Comparison of ENCODE assay signal across 25 mouse cellular contexts in genomic region chr11:46698278-46698655, GRCm38 (mm10). TPM values are rescaled to one million over a fixed set of nuclear protein-coding genes. Genes with fewer than 3 reads are reported as not detected.
"Had no signal": no experiment of that assay in that cellular context is flagged by ENCODE, and none has a peak within 500 bp of the region (broad histone marks: within the 10 kb centered on the region; RNA-seq: fewer than 3 reads in every experiment).

No protein-coding gene starts in this region.

- H3K4me1 ChIP-seq: limb, embryonic 10.5 days; limb, embryonic 13.5 days; liver, embryonic 13.5 days; midbrain, embryonic 12.5 days; midbrain, embryonic 15.5 days; neural tube, embryonic 12.5 days; neural tube, embryonic 15.5 days had no signal

- H3K36me3 ChIP-seq: limb, embryonic 10.5 days; limb, embryonic 13.5 days; liver, embryonic 13.5 days; midbrain, embryonic 12.5 days; midbrain, embryonic 15.5 days; neural tube, embryonic 12.5 days; neural tube, embryonic 15.5 days had no signal

- H3K9ac ChIP-seq: limb, embryonic 13.5 days; liver, embryonic 13.5 days; lung, embryonic 14.5 days; midbrain, embryonic 12.5 days; midbrain, embryonic 15.5 days; neural tube, embryonic 12.5 days; neural tube, embryonic 15.5 days had no signal

- DNase-seq: kidney, postnatal 4 days; liver, embryonic 13.5 days; lung, embryonic 14.5 days; right cerebral cortex, adult 18-20 months; right cerebral cortex, postnatal 14 days; right cerebral cortex, postnatal 4 days; thymus, adult 2 months; thymus, postnatal 14 days; thymus, postnatal 4 days had no signal

- H3K4me2 ChIP-seq: limb, embryonic 13.5 days; liver, embryonic 13.5 days; lung, embryonic 14.5 days; midbrain, embryonic 12.5 days; midbrain, embryonic 15.5 days; neural tube, embryonic 12.5 days; neural tube, embryonic 15.5 days had no signal

- H3K9me3 ChIP-seq: limb, embryonic 10.5 days; limb, embryonic 13.5 days; liver, embryonic 13.5 days; midbrain, embryonic 15.5 days; neural tube, embryonic 12.5 days had no signal

- H3K4me3 ChIP-seq: limb, embryonic 10.5 days; limb, embryonic 13.5 days; liver, embryonic 13.5 days; midbrain, embryonic 12.5 days; midbrain, embryonic 15.5 days; neural tube, embryonic 12.5 days; neural tube, embryonic 15.5 days had no signal

- ATAC-seq: lung, postnatal 0 days; midbrain, embryonic 15.5 days had no signal

- H3K27me3 ChIP-seq: limb, embryonic 13.5 days; liver, embryonic 13.5 days; midbrain, embryonic 12.5 days; midbrain, embryonic 15.5 days; neural tube, embryonic 12.5 days; neural tube, embryonic 15.5 days had no signal

- H3K27ac ChIP-seq: limb, embryonic 10.5 days; limb, embryonic 13.5 days; macrophage; midbrain, embryonic 12.5 days; midbrain, embryonic 15.5 days; neural tube, embryonic 12.5 days; neural tube, embryonic 15.5 days; stomach, postnatal 0 days had no signal

RNA-seq across cellular contexts. Expression of gene Timd2, which starts 8.6 kb away (rescaled TPM):
- total RNA-seq: layer of hippocampus, adult 18-20 months; layer of hippocampus, postnatal 25 days; left cerebral cortex, adult 18-20 months; left cerebral cortex, postnatal 25 days; megakaryocyte, adult 5-6 weeks had no signal
- polyA plus RNA-seq: limb, embryonic 10.5 days; limb, embryonic 13.5 days; lung, embryonic 14.5 days; macrophage; midbrain, embryonic 12.5 days; neural tube, embryonic 12.5 days; neural tube, embryonic 15.5 days; stomach, embryonic 14.5 days; stomach, postnatal 0 days had no signal

RNA-seq across cellular contexts. Expression of gene Havcr1, which starts 36.6 kb away (rescaled TPM):
- total RNA-seq: layer of hippocampus, adult 18-20 months; layer of hippocampus, postnatal 25 days; left cerebral cortex, adult 18-20 months; left cerebral cortex, postnatal 25 days had no signal
- polyA plus RNA-seq: intestine, postnatal 0 days; limb, embryonic 10.5 days; liver, embryonic 13.5 days; midbrain, embryonic 12.5 days; midbrain, embryonic 15.5 days; neural tube, embryonic 12.5 days; stomach, embryonic 14.5 days; stomach, postnatal 0 days had no signal
